Mouse (Mus musculus): ENCODE data around the gene Cideb. TPM values are rescaled to one million over a fixed set of nuclear protein-coding genes. Genes with fewer than 3 reads are reported as not detected.

The Cideb gene
- total RNA-seq, 2 experiments from 2014 or later, result 0.56 to 0.83 TPM

Other genes starting within 250 kb of the Cideb start
- not detected for gene Cpne6, start 248.0 kb downstream of the Cideb start, total RNA-seq (2021)
- gene Nrl, start 233.5 kb downstream of the Cideb start, total RNA-seq (2021), result under 1 TPM in 1 of 2 experiments, not detected in 1; 0.18 TPM
- 10 to 100 TPM; 11.7 to 14.3 TPM for gene Pck2, start 218.2 kb downstream of the Cideb start, total RNA-seq (2021)
- 100 to 1,000 TPM; 129 to 130 TPM for gene Dcaf11, start 198.5 kb downstream of the Cideb start, total RNA-seq (2021)
- gene A730061H03Rik, start 198.1 kb downstream of the Cideb start, total RNA-seq (2021), result under 1 TPM in 1 of 2 experiments, not detected in 1; 0.83 TPM
- 100 to 1,000 TPM; 192 to 214 TPM for gene Fitm1, start 182.8 kb downstream of the Cideb start, total RNA-seq (2021)
- 100 to 1,000 TPM; 249 to 283 TPM for gene Psme1, start 180.3 kb downstream of the Cideb start, total RNA-seq (2021)
- gene Emc9, start 173.2 kb downstream of the Cideb start, total RNA-seq (2021), result 10 to 100 TPM; 56.0 to 58.1 TPM
- 100 to 1,000 TPM in 1 of 2 experiments, 10 to 100 TPM in 1; 93.4 to 101 TPM for gene Psme2, start 167.3 kb downstream of the Cideb start, total RNA-seq (2021)
- 10 to 100 TPM; 25.7 to 31.3 TPM for gene Rnf31, start 166.8 kb downstream of the Cideb start, total RNA-seq (2021)
- gene Irf9, start 154.9 kb downstream of the Cideb start, total RNA-seq (2021), result 10 to 100 TPM; 10.1 to 11.8 TPM
- gene Rec8, start 140.4 kb downstream of the Cideb start, total RNA-seq (2021), result under 1 TPM; 0.23 to 0.36 TPM
- gene Ipo4, start 122.5 kb downstream of the Cideb start, total RNA-seq (2021), result 10 to 100 TPM; 51.1 to 57.0 TPM
- gene Gm49378, start 120.6 kb downstream of the Cideb start, total RNA-seq (2021), result 1 to 10 TPM; 3.0 to 3.4 TPM
- 10 to 100 TPM; 39.0 to 43.8 TPM for gene Tm9sf1, start 114.7 kb downstream of the Cideb start, total RNA-seq (2021)
- gene Tssk4, start 108.3 kb downstream of the Cideb start, total RNA-seq (2021), result under 1 TPM; 0.56 to 0.60 TPM
- 10 to 100 TPM; 53.0 to 53.4 TPM for gene Mdp1, start 98.0 kb downstream of the Cideb start, total RNA-seq (2021)
- gene Gmpr2, start 86.5 kb downstream of the Cideb start, total RNA-seq (2021), result 10 to 100 TPM in 1 of 2 experiments, 1 to 10 TPM in 1; 8.9 to 11.2 TPM
- 100 to 1,000 TPM; 252 to 263 TPM for gene Nedd8, start 86.3 kb downstream of the Cideb start, total RNA-seq (2021)
- gene Tinf2, start 76.6 kb downstream of the Cideb start, total RNA-seq (2021), result 10 to 100 TPM; 10.0 to 10.7 TPM
- under 1 TPM; 0.18 to 0.36 TPM for gene Tgm1, start 44.5 kb downstream of the Cideb start, total RNA-seq (2021)
- 10 to 100 TPM; 13.0 to 13.4 TPM for gene Rabggta, start 36.2 kb downstream of the Cideb start, total RNA-seq (2021)
- gene Dhrs1, start 12.8 kb downstream of the Cideb start, total RNA-seq (2021), result 10 to 100 TPM; 43.7 to 47.0 TPM
- gene Nop9, start 12.8 kb downstream of the Cideb start, total RNA-seq (2021), result 10 to 100 TPM in 1 of 2 experiments, 1 to 10 TPM in 1; 7.8 to 11.1 TPM
- gene Ltb4r2, start 3.0 kb upstream of the Cideb start, total RNA-seq (2021), result under 1 TPM; 0.06 to 0.13 TPM
- gene Ltb4r1, start 7.5 kb upstream of the Cideb start, total RNA-seq (2021), result under 1 TPM in 1 of 2 experiments, not detected in 1; 0.18 TPM
- 10 to 100 TPM; 18.2 to 23.8 TPM for gene Adcy4, start 25.6 kb upstream of the Cideb start, total RNA-seq (2021)
- 1 to 10 TPM; 2.3 to 3.4 TPM for gene Ripk3, start 30.4 kb upstream of the Cideb start, total RNA-seq (2021)
- gene Nfatc4, start 64.7 kb upstream of the Cideb start, total RNA-seq (2021), result 1 to 10 TPM; 3.9 to 5.5 TPM
- 1 to 10 TPM; 8.2 to 9.7 TPM for gene Nynrin, start 95.6 kb upstream of the Cideb start, total RNA-seq (2021)
- gene Cbln3, start 125.9 kb upstream of the Cideb start, total RNA-seq (2021), result under 1 TPM in 1 of 2 experiments, not detected in 1; 0.14 TPM
- gene Khnyn, start 126.5 kb upstream of the Cideb start, total RNA-seq (2021), result 10 to 100 TPM; 11.6 to 13.5 TPM
- gene Sdr39u1, start 141.8 kb upstream of the Cideb start, total RNA-seq (2021), result 100 to 1,000 TPM; 107 to 108 TPM
- 1 to 10 TPM; 1.0 to 2.5 TPM for gene Cma1, start 186.2 kb upstream of the Cideb start, total RNA-seq (2021)
- gene Cma2, start 192.5 kb upstream of the Cideb start, total RNA-seq (2021), result not detected